Mouse (Mus musculus) limb, embryonic 12.5 days (tissue): ENCODE measurements around the gene Skap1. TPM values are rescaled to one million over a fixed set of nuclear protein-coding genes. Genes with fewer than 3 reads are reported as not detected.

Source experiments
- ATAC-seq: fragments of 200-750 bp; cut with Nextera tagmentation; 2 replicates; pipeline ENCODE4 v1.8.0; 2017; ENCODE audit warnings: low read depth, moderate TSS enrichment; ENCODE audit not compliant: insufficient number of reproducible peaks, insufficient read depth, low FRiP score, low TSS enrichment
- H3K27ac ChIP-seq: fragments of 300-500 bp; sonication (generic); 2 replicates; pipeline ENCODE4 v1.5.1; 2016; ENCODE audit warnings: mild to moderate bottlenecking, moderate library complexity
- H3K27me3 ChIP-seq: fragments of 300-500 bp; sonication (generic); 2 replicates; pipeline ENCODE4 v1.6.1; 2016; ENCODE audit warnings: mild to moderate bottlenecking, moderate library complexity
- H3K36me3 ChIP-seq: fragments of 300-500 bp; sonication (generic); 2 replicates; pipeline ENCODE4 v1.6.1; 2016; ENCODE audit warnings: mild to moderate bottlenecking, moderate library complexity
- H3K4me1 ChIP-seq: fragments of 300-500 bp; sonication (generic); replicated peaks from 2 replicates; pipeline ENCODE4 v1.6.1; 2016
- H3K4me2 ChIP-seq: fragments of 300-500 bp; sonication (generic); 2 replicates; pipeline ENCODE4 v1.6.1; 2016; ENCODE audit warnings: mild to moderate bottlenecking, moderate library complexity
- H3K4me3 ChIP-seq: fragments of 300-500 bp; sonication (generic); replicated peaks from 2 replicates; pipeline ENCODE4 v1.5.1; 2016; ENCODE audit warnings: mild to moderate bottlenecking
- H3K9ac ChIP-seq: fragments of 300-500 bp; sonication (generic); replicated peaks from 2 replicates; pipeline ENCODE4 v1.6.1; 2016; ENCODE audit warnings: mild to moderate bottlenecking, moderate library complexity
- H3K9me3 ChIP-seq: fragments of 300-500 bp; sonication (generic); 2 replicates; pipeline ENCODE4 v1.6.1; 2016; ENCODE audit warnings: mild to moderate bottlenecking, moderate library complexity
- WGBS: fragments of 180-500 bp; shearing (Covaris S2); methylation state at CpG from one replicate; pipeline ENCODE4 v1.1.7; 2016; 5-methylcytosine and 5-hydroxymethylcytosine counted together
- polyA plus RNA-seq: library from polyadenylated mRNA; unstranded; fragments of >200 nt; fragmentation: Nextera tagmentation; extraction: Ambion mirVana; gene quantifications from 2 replicates; pipeline ENCODE4 v1.2.1, GENCODE M21; 2016

Gene Skap1
- polyA plus RNA-seq, 1 experiment from 2014 or later, result 0.31 TPM

DNA sequence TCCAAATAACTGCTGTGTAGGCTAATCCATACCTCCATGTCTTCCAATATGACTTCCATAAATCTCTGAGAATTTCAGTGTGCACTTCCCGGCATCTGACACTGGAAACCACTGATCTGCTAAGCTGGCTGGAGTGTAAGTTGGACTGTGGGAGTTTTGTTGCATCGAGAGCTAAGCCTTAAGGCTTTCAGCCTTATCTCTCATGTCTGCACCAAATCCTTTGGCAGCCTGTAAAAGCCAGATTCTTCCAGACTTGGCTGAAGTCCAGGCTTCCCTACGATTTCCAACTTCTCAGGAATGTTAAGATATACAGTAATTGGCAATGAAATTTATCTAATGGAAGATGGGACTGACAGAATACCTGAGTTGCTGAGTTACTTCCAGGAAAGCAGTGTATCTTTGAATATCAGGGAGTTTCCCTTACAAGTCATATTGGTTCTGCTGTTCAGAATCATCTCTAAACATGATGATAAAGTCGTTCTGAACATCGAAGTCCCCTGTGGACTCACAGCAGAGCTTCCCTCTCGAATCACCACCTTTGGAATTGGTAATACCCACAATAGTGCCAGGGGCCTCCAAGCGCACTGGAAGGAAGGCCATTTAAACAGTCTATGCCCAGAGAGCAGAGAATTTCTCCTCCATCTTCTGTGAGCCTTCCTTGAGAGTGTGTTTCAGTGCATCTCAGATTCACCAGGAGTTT lies 140.5 kb downstream of the Skap1 start:
- H3K4me3 ChIP-seq, result no peak overlapping the region
- H3K27ac ChIP-seq, result no peak overlapping the region
- H3K9me3 ChIP-seq, result no peaks in the 10 kb centered on the region
- WGBS, result 58% methylated on average over 7 of the region's 7 CpGs
- H3K27me3 ChIP-seq, result peaks cover 14% of the 10 kb centered on the region
- no peaks in the 10 kb centered on the region; the same call in 1 of the 2 replicates for H3K4me1 ChIP-seq
- no peak overlapping the region for H3K4me2 ChIP-seq
- H3K9ac ChIP-seq, result no peak overlapping the region
- no peaks in the 10 kb centered on the region for H3K36me3 ChIP-seq
- ATAC-seq, result no peak

DNA sequence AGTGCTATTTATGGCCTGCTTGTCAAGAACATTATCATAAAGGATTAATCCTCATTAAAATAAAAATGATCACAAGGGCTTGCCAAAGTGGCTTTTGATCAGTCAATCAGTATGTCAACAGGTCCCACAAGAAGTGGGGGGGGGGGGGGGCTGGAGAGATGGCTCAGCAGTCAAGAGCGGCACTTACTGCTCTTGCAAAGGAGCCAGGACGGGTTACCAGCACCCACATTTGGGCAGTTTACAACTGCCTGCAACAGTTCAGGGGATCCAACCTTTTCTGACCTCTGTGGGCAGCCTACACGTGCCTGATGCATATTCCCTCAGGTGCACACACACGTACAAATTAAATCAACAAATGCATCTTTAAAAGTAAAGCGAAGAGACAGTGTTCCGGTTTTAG lies 141.1 kb downstream of the Skap1 start:
- H3K27ac ChIP-seq, result no peak overlapping the region
- H3K4me3 ChIP-seq, result no peak overlapping the region
- H3K4me1 ChIP-seq, result no peaks in the 10 kb centered on the region; the same call in 1 of the 2 replicates
- H3K9ac ChIP-seq, result no peak overlapping the region
- ATAC-seq, result no peak
- 71% methylated on average over 6 of the region's 6 CpGs for WGBS
- peaks cover 14% of the 10 kb centered on the region for H3K27me3 ChIP-seq
- H3K36me3 ChIP-seq, result no peaks in the 10 kb centered on the region
- H3K4me2 ChIP-seq, result no peak overlapping the region
- no peaks in the 10 kb centered on the region for H3K9me3 ChIP-seq

DNA sequence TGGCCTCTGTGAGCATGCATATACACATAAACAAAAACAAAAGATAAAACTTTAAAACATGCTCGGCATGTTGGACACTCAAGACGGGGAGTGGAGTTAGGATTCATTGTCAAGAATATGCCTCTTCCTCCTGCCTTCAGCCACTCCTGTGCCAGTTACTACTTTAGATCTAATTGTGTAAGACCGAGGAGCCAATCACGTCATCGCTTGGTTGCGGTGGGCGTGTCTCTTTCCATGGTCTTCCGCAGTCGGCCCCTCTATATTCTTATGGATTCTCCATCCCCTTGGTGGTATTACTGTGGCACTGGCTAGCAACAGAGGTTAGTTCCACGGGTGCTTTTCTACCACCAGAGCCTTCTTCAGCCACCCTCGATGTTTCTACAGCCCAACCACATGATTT lies 148.2 kb downstream of the Skap1 start:
- ATAC-seq, result no peak
- Histone ChIP-seq H3K36me3 (no peaks in the 10 kb centered on the region), H3K27ac (no peak overlapping the region), H3K4me1 (no peaks in the 10 kb centered on the region), H3K4me2 (no peak overlapping the region), H3K27me3 (peaks cover 9% of the 10 kb centered on the region), H3K4me3 (no peak overlapping the region), H3K9me3 (no peaks in the 10 kb centered on the region), H3K9ac (no peak overlapping the region)
- 84% methylated on average over 11 of the region's 11 CpGs for WGBS

DNA sequence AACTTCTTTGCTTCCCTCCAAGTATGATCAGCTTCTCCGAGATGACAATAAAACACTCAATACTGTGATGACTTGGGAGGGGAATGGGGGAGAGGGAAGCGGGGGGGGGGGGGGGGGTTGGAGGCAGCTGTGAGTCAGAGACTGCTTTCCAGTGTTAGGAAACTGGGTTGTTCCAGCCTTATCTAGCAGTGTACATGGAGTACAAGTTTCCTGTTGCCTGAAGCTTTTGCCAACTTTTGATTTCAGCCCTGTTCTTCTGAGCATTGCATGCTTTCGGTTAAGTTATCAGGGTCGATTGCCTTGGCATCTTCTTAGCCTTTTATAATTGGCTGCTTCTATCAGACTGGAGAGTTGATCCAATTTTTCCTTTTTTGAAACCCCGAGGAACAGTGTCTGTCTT lies 152.4 kb downstream of the Skap1 start:
- no peak for ATAC-seq
- H3K27me3 ChIP-seq, result peaks cover 25% of the 10 kb centered on the region
- no peaks in the 10 kb centered on the region for H3K36me3 ChIP-seq
- no peaks in the 10 kb centered on the region for H3K9me3 ChIP-seq
- no peak overlapping the region for H3K4me3 ChIP-seq
- no peak overlapping the region for H3K4me2 ChIP-seq
- WGBS, result 55% methylated on average over 5 of the region's 5 CpGs
- no peak overlapping the region for H3K27ac ChIP-seq
- H3K4me1 ChIP-seq, result peaks cover 18% of the 10 kb centered on the region
- no peak overlapping the region for H3K9ac ChIP-seq

DNA sequence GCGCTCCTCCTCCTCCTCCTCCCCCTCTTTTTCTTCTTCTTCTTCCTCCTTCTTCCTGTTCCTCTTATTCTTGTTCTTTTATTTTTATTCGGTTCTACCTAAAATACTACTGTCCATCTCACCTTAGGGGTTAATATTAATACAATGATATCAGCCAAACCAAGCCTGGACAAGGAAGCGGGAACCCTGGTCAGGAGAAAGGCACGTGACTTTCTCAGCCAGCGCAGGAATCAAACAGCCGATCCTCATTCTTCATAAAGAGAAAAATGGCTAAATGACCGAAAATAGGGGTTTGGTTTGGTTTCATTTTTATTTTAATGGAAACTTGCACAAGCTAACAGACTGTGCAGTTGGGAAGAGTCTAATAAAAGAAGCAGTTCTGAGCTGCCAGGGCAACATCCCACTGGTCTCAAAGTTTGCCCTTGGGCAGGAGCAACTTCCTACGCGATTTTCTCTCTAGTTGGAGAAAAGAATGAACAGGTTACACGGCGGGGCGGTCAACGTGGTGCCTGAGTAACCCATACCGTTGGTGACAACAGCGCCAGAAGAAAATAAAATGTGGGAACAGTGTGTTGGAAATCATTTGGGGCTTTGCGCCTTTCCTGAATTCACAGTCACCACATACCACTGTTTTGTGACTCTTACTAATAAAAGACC lies 154.5 kb downstream of the Skap1 start:
- Histone ChIP-seq H3K27me3 (peaks cover 40% of the 10 kb centered on the region), H3K9ac (no peak overlapping the region), H3K9me3 (no peaks in the 10 kb centered on the region), H3K4me3 (no peak overlapping the region), H3K4me1 (peaks cover 24% of the 10 kb centered on the region), H3K4me2 (peak overlapping the region; percentile 21; the same call in 1 of the 2 replicates), H3K36me3 (no peaks in the 10 kb centered on the region), H3K27ac (no peak overlapping the region)
- no peak for ATAC-seq
- WGBS, result 59% methylated on average over 16 of the region's 16 CpGs

DNA sequence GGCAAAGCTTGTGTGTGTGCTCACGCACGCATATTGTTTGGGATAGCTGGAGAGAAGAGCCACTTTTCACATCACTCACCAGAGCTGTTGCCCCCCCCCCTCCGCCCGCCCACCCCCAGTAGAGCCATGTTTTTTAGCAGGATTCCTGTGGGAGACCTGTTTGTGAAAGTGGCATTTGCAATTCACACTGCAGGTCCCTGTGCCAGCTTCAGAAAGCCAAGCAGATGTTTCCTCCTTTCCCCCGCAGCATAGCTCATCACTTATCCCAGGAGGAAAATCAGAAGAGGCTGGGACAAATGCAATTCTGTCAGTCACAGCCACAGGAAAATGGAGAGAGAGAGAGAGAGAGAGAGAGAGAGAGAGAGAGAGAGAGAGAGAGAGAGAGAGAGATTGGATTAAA lies 155.2 kb downstream of the Skap1 start:
- Histone ChIP-seq H3K4me3 (no peak overlapping the region), H3K9me3 (no peaks in the 10 kb centered on the region), H3K4me2 (no peak overlapping the region), H3K36me3 (no peaks in the 10 kb centered on the region), H3K27me3 (peaks cover 40% of the 10 kb centered on the region), H3K9ac (no peak overlapping the region), H3K4me1 (peaks cover 24% of the 10 kb centered on the region), H3K27ac (no peak overlapping the region)
- ATAC-seq, result no peak
- WGBS, result 30% methylated on average over 5 of the region's 5 CpGs

DNA sequence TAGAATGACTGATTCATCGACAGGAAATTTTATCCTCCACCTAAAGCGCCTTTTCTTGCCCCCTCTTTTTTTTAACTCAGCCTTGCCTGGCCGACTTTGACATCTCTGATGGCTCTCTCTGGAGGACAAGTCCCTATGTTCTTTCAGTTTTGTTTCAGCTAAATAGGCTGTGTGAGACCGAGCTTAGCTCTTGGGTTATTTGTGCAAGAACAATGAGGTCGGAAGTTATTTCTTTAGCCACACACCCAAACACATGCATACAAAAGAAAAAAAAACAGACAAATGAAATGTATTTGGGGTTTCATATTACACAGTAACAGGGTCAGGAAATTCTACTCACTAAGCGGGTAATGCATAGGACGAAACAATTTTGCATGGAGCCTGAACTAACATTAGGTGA lies 155.6 kb downstream of the Skap1 start:
- H3K4me2 ChIP-seq, result no peak overlapping the region
- H3K9ac ChIP-seq, result no peak overlapping the region
- peaks cover 24% of the 10 kb centered on the region for H3K4me1 ChIP-seq
- H3K9me3 ChIP-seq, result no peaks in the 10 kb centered on the region
- H3K27ac ChIP-seq, result no peak overlapping the region
- no peaks in the 10 kb centered on the region for H3K36me3 ChIP-seq
- no peak for ATAC-seq
- H3K4me3 ChIP-seq, result no peak overlapping the region
- 36% methylated on average over 7 of the region's 7 CpGs for WGBS
- H3K27me3 ChIP-seq, result peaks cover 40% of the 10 kb centered on the region

DNA sequence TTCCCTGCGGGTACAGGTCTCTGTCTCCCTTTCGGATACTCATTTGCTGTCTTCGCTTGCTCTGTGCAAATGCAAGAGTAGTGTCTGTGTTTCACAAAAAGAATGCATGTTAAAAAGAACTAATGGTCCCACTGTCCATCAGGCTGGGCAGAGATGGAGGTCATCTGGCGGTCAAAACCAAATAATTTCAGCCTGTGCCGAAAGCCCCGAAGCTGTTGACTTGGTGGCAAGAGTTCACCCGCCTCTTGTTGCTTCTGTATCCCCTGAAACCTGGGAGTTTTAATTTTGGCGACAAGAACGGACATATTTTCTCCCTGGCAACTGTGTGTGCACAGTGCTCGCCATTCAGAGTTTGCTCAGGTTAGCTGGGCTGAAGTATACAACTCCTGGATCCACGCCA lies 156.3 kb downstream of the Skap1 start:
- H3K9me3 ChIP-seq, result no peaks in the 10 kb centered on the region
- no peak overlapping the region for H3K27ac ChIP-seq
- no peak overlapping the region for H3K9ac ChIP-seq
- no peak overlapping the region for H3K4me3 ChIP-seq
- no peak for ATAC-seq
- peaks cover 24% of the 10 kb centered on the region for H3K4me1 ChIP-seq
- 44% methylated on average over 11 of the region's 11 CpGs for WGBS
- H3K27me3 ChIP-seq, result peaks cover 40% of the 10 kb centered on the region
- no peak overlapping the region; the same call in 1 of the 2 replicates for H3K4me2 ChIP-seq
- no peaks in the 10 kb centered on the region for H3K36me3 ChIP-seq

DNA sequence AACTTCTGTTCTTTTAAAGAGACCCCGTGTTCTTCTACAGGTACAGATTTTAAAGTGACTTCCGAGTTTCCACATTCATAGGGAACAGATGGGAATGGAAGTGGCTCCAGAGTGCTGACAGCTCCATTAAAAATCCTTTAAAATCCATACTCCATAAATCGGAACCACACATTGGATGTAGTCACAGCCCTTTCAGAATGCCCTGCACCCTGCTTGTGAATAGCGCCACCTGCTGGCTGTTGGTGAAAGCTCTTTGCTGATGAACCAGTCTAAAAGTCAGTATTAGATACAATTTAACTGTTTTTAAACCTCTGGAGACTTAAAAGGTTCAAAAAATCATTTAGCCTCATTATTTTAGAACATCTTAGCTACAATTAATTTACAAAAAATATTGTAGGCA lies 156.8 kb downstream of the Skap1 start:
- Histone ChIP-seq H3K27ac (no peak overlapping the region), H3K4me1 (peaks cover 24% of the 10 kb centered on the region), H3K4me2 (no peak overlapping the region; the same call in 1 of the 2 replicates), H3K36me3 (no peaks in the 10 kb centered on the region), H3K4me3 (no peak overlapping the region), H3K27me3 (peaks cover 41% of the 10 kb centered on the region), H3K9me3 (no peaks in the 10 kb centered on the region), H3K9ac (no peak overlapping the region)
- no peak for ATAC-seq
- 15% methylated on average over 4 of the region's 4 CpGs for WGBS

DNA sequence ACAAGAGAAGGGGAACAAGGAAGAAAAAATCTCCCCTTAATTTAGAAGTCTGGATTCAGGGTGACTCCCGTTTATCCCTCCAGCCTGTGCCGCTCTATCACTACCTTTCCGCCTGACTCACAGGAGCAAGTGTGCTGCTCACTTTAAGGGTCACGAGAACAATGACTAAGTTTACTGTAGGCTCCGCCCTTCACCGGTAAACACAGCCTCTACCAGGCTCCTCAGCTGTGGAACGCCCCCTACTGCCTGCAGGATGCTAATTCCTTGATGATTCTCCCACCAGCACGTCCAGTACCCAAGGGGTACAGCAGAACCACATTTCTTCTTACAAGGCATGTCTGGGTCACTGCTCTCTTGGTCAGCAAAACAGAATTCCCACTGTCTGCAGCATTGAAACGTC lies 158.4 kb downstream of the Skap1 start:
- no peaks in the 10 kb centered on the region for H3K9me3 ChIP-seq
- H3K4me3 ChIP-seq, result no peak overlapping the region
- H3K4me1 ChIP-seq, result peaks cover 24% of the 10 kb centered on the region
- 12% methylated on average over 9 of the region's 9 CpGs for WGBS
- no peak for ATAC-seq
- H3K27ac ChIP-seq, result no peak overlapping the region
- peaks cover 54% of the 10 kb centered on the region for H3K27me3 ChIP-seq
- no peak overlapping the region for H3K9ac ChIP-seq
- no peaks in the 10 kb centered on the region for H3K36me3 ChIP-seq
- no peak overlapping the region; the same call in 1 of the 2 replicates for H3K4me2 ChIP-seq

DNA sequence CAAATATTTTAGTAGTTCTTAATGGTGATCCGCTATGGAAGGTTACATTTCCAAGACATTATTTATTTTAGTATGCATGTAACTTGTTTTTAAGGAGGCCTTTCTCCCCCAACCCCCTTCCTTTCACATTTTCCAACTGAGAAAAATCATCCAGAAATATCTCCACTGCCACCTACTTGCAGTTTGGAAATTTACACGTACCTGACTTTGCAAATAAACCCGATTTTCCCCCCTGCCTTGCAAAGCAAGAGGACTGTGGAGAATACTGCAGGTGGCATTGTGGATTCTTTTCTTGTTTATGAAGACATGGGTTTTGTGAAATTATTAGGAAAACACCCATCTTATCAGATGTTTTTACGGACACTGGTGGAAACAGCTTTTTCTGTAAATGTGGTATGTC lies 160.0 kb downstream of the Skap1 start:
- Histone ChIP-seq H3K4me1 (peaks cover 17% of the 10 kb centered on the region), H3K9me3 (no peaks in the 10 kb centered on the region), H3K4me3 (no peak overlapping the region), H3K27me3 (peaks cover 45% of the 10 kb centered on the region), H3K27ac (no peak overlapping the region), H3K36me3 (no peaks in the 10 kb centered on the region), H3K4me2 (no peak overlapping the region), H3K9ac (no peak overlapping the region)
- ATAC-seq, result no peak
- 52% methylated on average over 4 of the region's 4 CpGs for WGBS
